Mouse (Mus musculus) embryonic facial prominence, embryonic 15.5 days (tissue): ENCODE results near the gene Gm17617. TPM values are rescaled to one million over a fixed set of nuclear protein-coding genes. Genes with fewer than 3 reads are reported as not detected.

Experiments
- ATAC-seq: fragments of 200-750 bp; cut with Nextera tagmentation; 2 replicates; pipeline ENCODE4 v1.8.0; 2017; ENCODE audit warnings: low read depth, moderate TSS enrichment; ENCODE audit not compliant: insufficient number of reproducible peaks, low FRiP score, low TSS enrichment
- H3K27ac ChIP-seq: fragments of 300-500 bp; sonication (generic); replicated peaks from 2 replicates; pipeline ENCODE4 v1.5.1; 2015; ENCODE audit warnings: mild to moderate bottlenecking, inconsistent platforms
- H3K27me3 ChIP-seq: fragments of 300-500 bp; sonication (generic); 2 replicates; pipeline ENCODE4 v1.6.1; 2015; ENCODE audit warnings: inconsistent platforms
- H3K36me3 ChIP-seq: fragments of 300-500 bp; sonication (generic); 2 replicates; pipeline ENCODE4 v1.6.1; 2015; ENCODE audit warnings: mild to moderate bottlenecking, inconsistent platforms
- H3K4me1 ChIP-seq: fragments of 300-500 bp; sonication (generic); 2 replicates; pipeline ENCODE4 v1.6.1; 2015; ENCODE audit warnings: inconsistent platforms
- H3K4me2 ChIP-seq: fragments of 300-500 bp; sonication (generic); replicated peaks from 2 replicates; pipeline ENCODE4 v1.6.1; 2015; ENCODE audit warnings: mild to moderate bottlenecking, inconsistent platforms
- H3K4me3 ChIP-seq: fragments of 300-500 bp; sonication (generic); replicated peaks from 2 replicates; pipeline ENCODE4 v1.5.1; 2015; ENCODE audit warnings: mild to moderate bottlenecking, inconsistent platforms
- H3K9ac ChIP-seq: fragments of 300-500 bp; sonication (generic); 2 replicates; pipeline ENCODE4 v1.6.1; 2015; ENCODE audit warnings: inconsistent platforms
- H3K9me3 ChIP-seq: fragments of 300-500 bp; sonication (generic); replicated peaks from 2 replicates; pipeline ENCODE4 v1.6.1; 2016; ENCODE audit warnings: inconsistent platforms
- WGBS: fragments of 180-500 bp; shearing (Covaris S2); methylation state at CpG from one replicate; pipeline ENCODE4 v1.1.7; 2015; 5-methylcytosine and 5-hydroxymethylcytosine counted together
- polyA plus RNA-seq: library from polyadenylated mRNA; unstranded; fragments of >200 nt; fragmentation: Nextera tagmentation; extraction: Ambion mirVana; gene quantifications from 2 replicates; pipeline ENCODE4 v1.2.1, GENCODE M21; 2015

Gene Gm17617
- polyA plus RNA-seq = not detected in 2 replicates

DNA sequence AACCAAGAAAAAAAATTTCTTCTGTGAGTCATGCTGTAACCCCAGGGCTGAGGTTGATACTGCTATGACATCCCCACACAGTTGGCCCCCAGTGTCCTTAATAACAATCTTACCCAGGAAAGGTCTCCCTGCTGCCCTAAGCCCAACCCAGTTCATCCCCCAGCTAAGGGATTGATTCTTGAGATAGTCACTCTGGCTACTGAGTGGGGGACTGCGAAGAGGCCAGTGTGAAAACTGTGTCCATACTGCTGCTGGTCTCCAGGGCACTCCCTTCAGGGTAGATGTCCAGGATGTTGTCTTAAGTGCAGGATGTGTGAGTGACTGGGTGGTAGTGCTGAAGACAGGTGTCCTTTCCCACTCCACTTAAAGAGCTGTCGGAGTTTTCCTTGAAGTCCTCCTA lies at the start of gene Gm17617:
Gene Gm17617, minus strand, starts transcription at position 101 of the 400 bp plus-strand sequence.
- H3K4me2 ChIP-seq = no peak within 1 kb of the TSS
- no peak within 1 kb of the TSS for H3K4me3 ChIP-seq
- peaks cover 49% of the 10 kb centered on the region for H3K36me3 ChIP-seq
- WGBS = 95% methylated on average over 2 of the region's 2 CpGs
- no peak within 1 kb of the TSS for H3K27ac ChIP-seq
- H3K4me1 ChIP-seq = 0 out of 2 replicates have a peak, but pooled peaks cover 3% of the 10 kb centered on the region
- H3K27me3 ChIP-seq = no peaks in the 10 kb centered on the region
- H3K9ac ChIP-seq = no peak within 1 kb of the TSS
- no peaks in the 10 kb centered on the region for H3K9me3 ChIP-seq
- ATAC-seq = no peak

DNA sequence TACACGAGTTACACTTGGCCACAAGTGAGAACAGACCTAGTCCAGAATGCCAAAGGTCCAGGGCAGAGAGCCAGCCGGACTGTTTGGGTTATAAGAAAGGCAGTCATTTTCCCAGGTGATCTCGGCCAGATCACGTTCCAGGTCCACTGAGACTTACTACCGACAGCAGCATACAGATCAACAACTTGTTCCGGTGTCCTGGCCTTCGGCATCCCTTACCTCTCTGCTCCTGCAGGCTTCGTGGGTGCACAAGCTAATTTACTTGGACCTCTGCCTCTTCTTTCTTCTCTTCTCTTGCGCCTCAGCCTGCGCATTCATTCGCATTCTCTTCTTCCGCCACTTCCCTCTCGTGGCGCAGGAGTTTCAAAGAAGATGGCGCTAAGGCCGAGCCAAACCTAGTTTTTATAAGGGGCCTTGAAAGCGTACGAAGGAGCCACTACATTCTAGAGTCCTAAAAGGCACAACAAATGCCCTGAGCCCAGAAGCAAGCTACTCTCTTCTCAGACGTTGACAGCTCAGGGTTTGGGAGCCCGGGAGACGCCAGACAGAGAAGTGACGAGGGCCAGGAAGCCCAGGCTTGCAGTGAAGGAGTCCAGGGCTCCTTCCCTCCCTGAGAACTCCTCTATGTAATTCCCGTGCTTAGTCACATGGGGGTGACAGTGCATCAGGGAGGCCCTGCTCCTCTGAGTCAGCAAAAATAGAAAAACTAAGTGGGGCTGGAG lies 49.0 kb upstream of the Gm17617 start:
- Histone ChIP-seq H3K27me3 (no peaks in the 10 kb centered on the region), H3K4me2 (peak overlapping the region; percentile 60), H3K27ac (peak overlapping the region; percentile 90), H3K9ac (peak overlapping the region; percentile 28; the same call in 1 of the 2 replicates), H3K4me1 (0 out of 2 replicates have a peak, but pooled peaks cover 3% of the 10 kb centered on the region), H3K4me3 (peak overlapping the region; percentile 40), H3K9me3 (no peaks in the 10 kb centered on the region), H3K36me3 (no peaks in the 10 kb centered on the region)
- 4% methylated on average over 23 of the region's 23 CpGs for WGBS
- ATAC-seq = peak; percentile 91

DNA sequence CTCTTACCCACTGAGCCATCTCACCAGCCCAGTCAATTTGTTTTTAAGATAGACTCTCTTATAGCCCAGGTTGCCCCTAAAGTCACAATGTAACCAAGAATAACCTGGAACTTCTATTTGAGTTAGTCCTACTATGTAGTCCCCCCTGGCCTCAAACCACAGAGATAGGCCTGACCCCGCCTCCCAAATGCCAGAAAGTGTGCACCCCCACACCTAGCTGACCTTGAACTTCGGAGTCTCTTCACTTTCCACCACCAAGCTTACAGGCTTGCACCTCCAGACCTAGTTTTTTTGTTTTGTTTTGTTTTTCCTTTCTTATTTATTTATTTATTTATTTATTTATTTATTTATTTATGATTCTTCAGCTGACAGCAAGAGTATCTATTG lies 48.4 kb upstream of the Gm17617 start:
- H3K27ac ChIP-seq = peak overlapping the region; percentile 90
- H3K9ac ChIP-seq = no peak overlapping the region
- peak overlapping the region; percentile 60 for H3K4me2 ChIP-seq

DNA sequence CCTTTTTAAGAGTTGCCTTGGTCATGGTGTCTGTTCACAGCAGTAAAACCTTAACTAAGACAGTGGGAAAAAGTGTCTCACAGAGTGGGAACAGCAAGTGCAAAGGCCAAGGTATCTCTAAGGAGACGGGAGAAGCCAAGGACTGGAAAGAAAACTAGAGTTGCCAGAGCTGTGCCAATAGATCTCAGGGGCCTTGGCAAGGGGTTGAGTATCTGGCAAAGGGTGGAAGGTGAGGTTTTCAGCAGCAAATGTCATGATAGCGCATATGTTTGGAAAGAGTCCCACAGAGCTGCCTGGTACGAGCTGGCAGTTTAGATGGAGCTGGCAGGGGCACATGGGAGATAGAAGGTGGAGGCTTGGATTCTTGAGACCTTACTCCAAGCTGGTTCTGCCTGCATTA lies 46.2 kb upstream of the Gm17617 start:
- Histone ChIP-seq H3K4me3 (no peak overlapping the region), H3K9me3 (no peaks in the 10 kb centered on the region), H3K27me3 (no peaks in the 10 kb centered on the region), H3K27ac (no peak overlapping the region), H3K36me3 (no peaks in the 10 kb centered on the region), H3K9ac (no peak overlapping the region), H3K4me1 (0 out of 2 replicates have a peak, but pooled peaks cover 3% of the 10 kb centered on the region), H3K4me2 (no peak overlapping the region)
- ATAC-seq = no peak
- WGBS = 90% methylated on average over 3 of the region's 3 CpGs

More for the DNA sequence above, 48.4 kb upstream of the Gm17617 start:
- Histone ChIP-seq H3K27me3 (no peaks in the 10 kb centered on the region), H3K4me1 (0 out of 2 replicates have a peak, but pooled peaks cover 3% of the 10 kb centered on the region), H3K4me3 (peak overlapping the region; percentile 40), H3K36me3 (no peaks in the 10 kb centered on the region), H3K9me3 (no peaks in the 10 kb centered on the region)
- ATAC-seq = no peak
- 69% methylated on average over 2 of the region's 2 CpGs for WGBS

DNA sequence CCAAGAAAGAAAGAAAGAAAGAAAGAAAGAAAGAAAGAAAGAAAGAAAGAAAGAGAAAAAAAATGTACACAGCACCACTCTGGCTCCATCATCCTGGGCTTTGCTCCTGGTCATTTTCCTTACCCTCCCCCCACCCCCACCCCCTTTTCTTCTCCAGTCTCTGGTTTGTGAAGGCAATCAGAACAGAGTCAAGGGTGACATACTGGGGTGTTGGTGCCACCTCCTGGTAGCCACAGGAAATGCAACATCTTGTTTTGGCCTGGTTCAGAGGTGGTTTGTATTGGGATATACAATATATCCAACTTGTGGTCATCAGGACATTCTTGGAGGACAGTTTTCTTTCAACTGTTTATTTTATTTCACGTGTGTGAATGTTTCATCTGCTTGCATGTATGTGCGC lies 45.2 kb upstream of the Gm17617 start:
- H3K9me3 ChIP-seq = no peaks in the 10 kb centered on the region
- H3K4me3 ChIP-seq = no peak overlapping the region
- 0 out of 2 replicates have a peak, but pooled peaks cover 3% of the 10 kb centered on the region for H3K4me1 ChIP-seq
- H3K36me3 ChIP-seq = no peaks in the 10 kb centered on the region
- H3K27me3 ChIP-seq = no peaks in the 10 kb centered on the region
- ATAC-seq = no peak
- H3K4me2 ChIP-seq = no peak overlapping the region
- 31% methylated on average over 2 of the region's 2 CpGs for WGBS
- H3K9ac ChIP-seq = no peak overlapping the region
- H3K27ac ChIP-seq = no peak overlapping the region

DNA sequence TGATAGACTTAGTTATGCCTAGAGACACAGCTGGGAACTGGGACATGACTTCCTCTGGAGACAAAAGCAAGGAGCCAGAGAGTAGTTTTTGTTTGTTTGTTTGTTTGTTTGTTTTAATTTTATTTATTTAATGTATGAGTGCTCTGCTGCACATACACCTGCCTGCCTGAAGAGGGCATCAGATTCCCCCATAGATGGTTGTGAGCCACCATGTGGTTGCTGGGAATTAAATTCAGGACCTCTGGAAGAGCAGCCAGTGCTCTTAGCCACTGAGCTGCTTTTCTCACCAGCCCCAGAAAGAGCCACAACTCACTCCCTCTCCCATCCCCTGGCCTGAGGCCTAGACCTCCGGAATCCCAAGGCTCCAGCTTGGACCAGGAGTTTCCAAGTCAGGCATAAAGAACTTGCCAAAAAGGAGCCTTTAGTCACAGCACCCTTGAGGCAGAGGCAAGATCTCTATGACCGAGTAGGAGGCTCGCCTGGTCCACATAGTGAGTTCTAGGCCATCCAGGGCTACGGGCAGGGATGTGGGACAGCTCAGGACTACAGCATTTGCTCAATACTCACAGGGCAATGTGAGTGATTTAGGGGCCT lies 44.7 kb upstream of the Gm17617 start:
- no peak for ATAC-seq
- Histone ChIP-seq H3K27me3 (no peaks in the 10 kb centered on the region), H3K4me1 (0 out of 2 replicates have a peak, but pooled peaks cover 3% of the 10 kb centered on the region), H3K4me3 (no peak overlapping the region), H3K9me3 (no peaks in the 10 kb centered on the region), H3K4me2 (no peak overlapping the region), H3K36me3 (no peaks in the 10 kb centered on the region), H3K9ac (no peak overlapping the region), H3K27ac (0 out of 2 replicates have a peak overlapping the region, but pooled peaks have one; percentile 8)
- WGBS = 62% methylated on average over 4 of the region's 4 CpGs

DNA sequence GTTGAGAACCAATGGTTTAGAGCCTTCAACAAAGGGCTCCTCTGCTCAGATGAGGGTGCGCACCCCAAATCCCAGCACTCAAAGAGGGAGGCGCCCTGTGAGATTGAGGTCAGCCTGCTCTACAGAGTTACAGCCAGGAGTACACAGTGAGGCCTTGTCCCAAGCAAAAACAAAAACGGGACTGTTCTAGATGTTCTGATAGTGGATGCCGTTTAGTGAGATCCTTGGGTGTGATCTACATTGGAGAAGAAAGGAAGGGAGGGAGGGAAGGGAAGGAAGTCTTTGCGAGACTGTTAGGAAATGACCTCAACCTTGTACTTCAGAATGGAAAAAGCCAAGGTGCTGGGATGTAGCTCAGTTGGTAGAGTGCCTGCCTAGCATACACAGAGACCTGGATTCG lies 42.9 kb upstream of the Gm17617 start:
- no peak for ATAC-seq
- H3K4me2 ChIP-seq = no peak overlapping the region
- no peaks in the 10 kb centered on the region for H3K27me3 ChIP-seq
- H3K9ac ChIP-seq = no peak overlapping the region
- peaks cover 12% of the 10 kb centered on the region for H3K4me1 ChIP-seq
- no peak overlapping the region for H3K27ac ChIP-seq
- H3K9me3 ChIP-seq = no peaks in the 10 kb centered on the region
- H3K36me3 ChIP-seq = no peaks in the 10 kb centered on the region
- 82% methylated on average over 6 of the region's 6 CpGs for WGBS
- H3K4me3 ChIP-seq = no peak overlapping the region

DNA sequence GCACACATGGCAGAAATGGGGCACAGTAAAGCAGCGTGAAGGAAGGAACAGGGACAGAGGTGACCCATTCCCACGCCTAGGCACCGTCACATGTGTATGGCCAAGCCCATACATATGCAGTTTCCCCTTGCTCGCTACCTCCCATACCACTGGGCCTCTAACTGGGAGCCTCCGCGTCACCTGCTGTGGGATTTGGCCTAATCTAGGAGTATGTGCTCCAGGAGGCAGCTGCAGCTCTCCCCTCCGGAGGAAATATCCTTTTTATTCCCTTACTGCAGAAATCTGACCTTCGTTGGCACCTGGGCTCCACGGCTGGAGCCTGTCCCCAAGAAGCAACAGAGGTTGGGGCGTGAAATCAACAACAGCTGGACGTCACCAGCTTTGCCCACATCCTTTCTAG lies 41.0 kb upstream of the Gm17617 start:
- WGBS = 65% methylated on average over 11 of the region's 11 CpGs

DNA sequence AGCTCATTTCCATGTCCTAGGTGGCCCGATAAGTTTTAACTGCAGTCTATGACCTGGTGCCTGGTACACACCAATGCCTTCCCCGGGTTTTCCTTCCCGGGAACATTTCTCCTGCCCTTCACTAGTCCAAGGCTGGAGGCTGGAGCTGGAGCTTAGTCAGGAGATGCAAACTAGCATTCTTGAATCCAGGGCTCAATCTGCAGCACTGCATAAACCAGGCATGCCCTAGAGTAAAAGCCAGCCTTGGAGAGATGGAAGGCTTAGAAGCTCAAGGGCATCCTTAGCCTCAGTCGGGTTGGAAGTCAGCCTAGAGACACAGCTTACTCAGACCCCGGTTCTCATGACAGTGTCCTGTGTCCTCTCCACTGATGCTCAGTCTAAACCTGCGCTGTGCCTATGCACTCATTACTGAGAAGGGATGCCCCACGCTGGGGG lies 39.0 kb upstream of the Gm17617 start:
- WGBS = 30% methylated on average over 7 of the region's 7 CpGs
- no peak overlapping the region for H3K9ac ChIP-seq
- peaks cover 37% of the 10 kb centered on the region for H3K4me1 ChIP-seq
- peak overlapping the region; percentile 87 for H3K27ac ChIP-seq
- H3K4me2 ChIP-seq = peak overlapping the region; percentile 44; the same call in 1 of the 2 replicates
- no peak for ATAC-seq
- no peak overlapping the region for H3K4me3 ChIP-seq
- no peaks in the 10 kb centered on the region for H3K27me3 ChIP-seq
- no peaks in the 10 kb centered on the region for H3K9me3 ChIP-seq
- H3K36me3 ChIP-seq = no peaks in the 10 kb centered on the region

More for the DNA sequence above, 41.0 kb upstream of the Gm17617 start:
- Histone ChIP-seq H3K36me3 (no peaks in the 10 kb centered on the region), H3K27me3 (no peaks in the 10 kb centered on the region), H3K4me2 (no peak overlapping the region), H3K9ac (no peak overlapping the region), H3K4me3 (no peak overlapping the region), H3K4me1 (peaks cover 20% of the 10 kb centered on the region), H3K27ac (0 out of 2 replicates have a peak overlapping the region, but pooled peaks have one; percentile 1), H3K9me3 (no peaks in the 10 kb centered on the region)
- ATAC-seq = 0 out of 2 replicates have a peak, but pooled peaks have one; percentile 25

DNA sequence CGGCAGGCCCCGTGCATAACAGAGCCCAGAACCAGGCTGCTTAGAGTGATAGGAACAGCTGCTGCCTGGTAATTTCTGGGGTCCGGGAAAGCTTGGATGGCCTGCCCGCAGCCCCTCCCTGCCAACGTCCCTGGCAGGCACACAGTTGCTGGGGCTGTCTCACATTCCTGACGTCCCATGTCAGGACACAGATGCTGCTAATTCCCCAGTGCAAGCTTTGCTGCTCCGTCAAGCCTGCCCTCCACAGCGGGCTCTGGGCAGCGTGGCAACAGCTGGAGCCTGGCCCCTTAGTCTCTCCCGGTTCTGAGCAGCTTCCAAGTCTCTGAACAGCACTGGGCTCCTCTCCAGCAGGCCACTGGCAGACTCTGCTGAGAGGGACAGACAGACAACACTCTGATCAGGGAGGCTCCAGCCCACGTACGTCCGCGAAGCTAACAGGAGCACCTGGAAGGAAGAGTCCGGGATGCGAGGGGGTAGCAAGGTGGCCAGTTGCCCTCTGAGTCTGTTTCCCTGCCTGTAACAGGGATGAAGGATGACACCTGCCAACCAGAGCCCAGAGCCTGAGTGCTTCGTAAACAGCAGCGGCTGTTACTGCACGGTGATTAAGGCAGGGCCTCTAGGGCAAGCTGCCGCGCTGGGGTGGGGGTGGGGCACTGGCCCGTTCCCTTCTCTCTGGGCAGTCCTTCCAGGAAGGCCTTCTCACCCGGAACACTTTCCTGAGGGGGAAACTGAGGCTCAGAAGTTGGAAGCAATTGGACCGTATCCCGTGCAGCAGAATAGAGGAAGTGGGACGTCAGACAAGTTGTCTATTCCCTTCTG lies 38.4 kb upstream of the Gm17617 start:
- WGBS = 8% methylated on average over 26 of the region's 26 CpGs
- ATAC-seq = peak; percentile 76

DNA sequence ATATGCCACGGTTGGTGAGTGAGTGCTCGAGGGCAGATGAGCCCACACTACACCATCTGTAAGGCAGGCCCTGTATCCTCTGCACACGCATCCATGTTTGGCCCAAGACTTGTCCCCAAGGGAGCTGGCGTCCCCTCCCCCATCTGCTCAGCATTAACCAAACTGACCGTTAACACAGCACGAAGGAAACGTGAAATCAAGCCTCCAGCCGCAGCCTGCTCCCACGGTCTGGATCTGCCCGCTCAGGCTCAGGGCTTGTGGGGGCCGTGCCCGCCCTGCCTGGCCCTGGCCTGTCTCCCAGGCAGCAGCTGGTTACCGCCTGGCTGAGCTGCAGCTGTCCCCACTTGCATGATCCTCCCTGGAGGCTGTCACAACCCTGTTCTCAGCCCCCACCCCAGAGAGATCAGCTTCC lies 35.6 kb upstream of the Gm17617 start:
- peak; percentile 86 for ATAC-seq
- H3K27me3 ChIP-seq = no peaks in the 10 kb centered on the region
- peaks cover 37% of the 10 kb centered on the region for H3K4me1 ChIP-seq
- peak overlapping the region; percentile 67 for H3K27ac ChIP-seq
- H3K9ac ChIP-seq = no peak overlapping the region
- 0 out of 2 replicates have a peak overlapping the region, but pooled peaks have one; percentile 4 for H3K4me2 ChIP-seq
- no peak overlapping the region for H3K4me3 ChIP-seq
- H3K9me3 ChIP-seq = no peaks in the 10 kb centered on the region
- no peaks in the 10 kb centered on the region for H3K36me3 ChIP-seq
- WGBS = 28% methylated on average over 13 of the region's 13 CpGs

More for the DNA sequence above, 38.4 kb upstream of the Gm17617 start:
- Histone ChIP-seq H3K4me1 (peaks cover 37% of the 10 kb centered on the region), H3K4me3 (peak overlapping the region; percentile 19), H3K9me3 (no peaks in the 10 kb centered on the region), H3K9ac (no peak overlapping the region), H3K27ac (peak overlapping the region; percentile 87), H3K4me2 (peak overlapping the region; percentile 44), H3K36me3 (no peaks in the 10 kb centered on the region), H3K27me3 (no peaks in the 10 kb centered on the region)
